Mouse (Mus musculus) thymus, adult 2 months (tissue): ENCODE data around the gene Hspb6. TPM values are rescaled to one million over a fixed set of nuclear protein-coding genes. Genes with fewer than 3 reads are reported as not detected.
A peak's percentile ranks its signal among the peaks of the same experiment; 100 is the strongest.

Experiments used
- DNase-seq: peaks from one replicate; pipeline ENCODE4 v3.0.0; 2021
- H3K27ac ChIP-seq: fragments of 200-500 bp; 2 replicates; pipeline ENCODE4 v1.5.1; 2012; ENCODE audit warnings: low read length, control low read depth; ENCODE audit not compliant: control insufficient read depth, insufficient read depth
- H3K27me3 ChIP-seq: fragments of 200-500 bp; 2 replicates; pipeline ENCODE4 v1.6.1; 2012; ENCODE audit warnings: mild to moderate bottlenecking, low read length, moderate library complexity, mixed read lengths; ENCODE audit not compliant: control insufficient read depth, insufficient read depth
- H3K36me3 ChIP-seq: fragments of 200-500 bp; 2 replicates; pipeline ENCODE4 v1.6.1; 2012; ENCODE audit warnings: mild to moderate bottlenecking, low read length, moderate library complexity; ENCODE audit not compliant: control insufficient read depth, insufficient read depth
- H3K4me1 ChIP-seq: fragments of 200-500 bp; replicated peaks from 2 replicates; pipeline ENCODE4 v1.6.1; 2012; ENCODE audit warnings: low read length; ENCODE audit not compliant: control insufficient read depth, insufficient read depth
- H3K4me3 ChIP-seq: fragments of 200-500 bp; 2 replicates; pipeline ENCODE4 v1.5.1; 2012; ENCODE audit warnings: mild to moderate bottlenecking, low read length, control low read depth, moderate library complexity; ENCODE audit not compliant: control insufficient read depth, insufficient read depth
- CTCF ChIP-seq: fragments of 200-500 bp; IDR thresholded peaks from 2 replicates; pipeline ENCODE4 v1.5.1; 2012; ENCODE audit warnings: mild to moderate bottlenecking, control low read depth, low read length, moderate library complexity, borderline replicate concordance; ENCODE audit not compliant: control insufficient read depth, poor library complexity, insufficient read depth; ENCODE audit errors: extremely low read depth
- POLR2A ChIP-seq: fragments of 200-500 bp; IDR thresholded peaks from 2 replicates; pipeline ENCODE4 v1.6.1; 2012; ENCODE audit warnings: mild to moderate bottlenecking, low read length, control low read depth, moderate library complexity; ENCODE audit not compliant: control insufficient read depth, poor library complexity, insufficient read depth; ENCODE audit errors: extremely low read depth
- WGBS: fragments of 180-500 bp; shearing (Covaris S2); methylation state at CpG from one replicate; pipeline ENCODE4 v1.1.7; 2018; 5-methylcytosine and 5-hydroxymethylcytosine counted together
- polyA plus RNA-seq: library from polyadenylated mRNA; depleted of rRNA; stranded (reverse); fragments of >200 nt; gene quantifications from 2 replicates; pipeline ENCODE4 v1.2.3, GENCODE M21; 2012; rRNA removed

The Hspb6 gene
- polyA plus RNA-seq, 1 experiment: 89.6 TPM

DNA sequence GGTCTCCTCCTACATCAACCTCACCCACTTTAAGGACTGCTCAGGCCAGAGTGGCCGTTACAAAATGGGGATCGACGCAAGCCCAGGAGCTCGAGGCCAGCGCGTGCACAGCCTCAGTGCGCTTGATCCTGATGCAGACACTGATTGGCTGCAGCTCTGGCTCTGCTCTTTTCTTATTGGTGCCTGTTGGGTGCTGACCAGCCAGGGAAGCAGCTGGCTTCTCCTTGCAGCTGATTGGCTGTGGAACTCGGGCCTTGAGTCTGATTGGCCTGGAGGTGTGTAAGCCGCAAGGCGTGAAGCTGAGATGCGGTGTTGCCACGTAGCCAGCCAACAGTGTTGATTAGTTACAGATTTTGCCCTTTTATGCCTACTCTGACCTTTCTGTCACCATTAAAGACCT, 46.8 kb downstream of the Hspb6 start, which contains the start of gene Zbtb32:
TSS of gene Zbtb32 (minus strand) at position 124 of the 400 bp plus-strand sequence.
- H3K27ac ChIP-seq: no peak within 1 kb of the TSS

DNA sequence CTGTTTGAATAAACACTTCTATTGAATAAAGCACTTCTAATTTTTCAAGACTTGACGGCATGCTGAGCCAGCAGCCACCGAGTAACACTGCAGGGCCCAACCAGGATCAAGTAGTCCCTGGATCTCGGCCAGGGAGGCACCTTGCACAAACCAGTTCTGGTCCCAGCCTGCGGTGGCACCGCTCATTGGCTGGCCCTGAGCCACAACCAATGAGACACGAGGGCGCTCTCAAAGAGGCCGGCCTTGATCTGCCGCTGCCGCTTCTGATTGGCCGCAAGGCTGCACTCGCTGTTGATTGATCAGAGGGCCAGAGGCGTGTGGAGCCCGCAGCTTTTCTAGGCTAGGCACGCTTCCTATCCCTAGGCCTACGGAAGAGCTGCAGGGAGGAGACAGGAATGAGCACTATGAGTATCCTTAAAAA, 48.0 kb downstream of the Hspb6 start:
- peak; percentile 59 for DNase-seq
- WGBS: 7% methylated on average over 16 of the region's 16 CpGs
- no peaks in the 10 kb centered on the region for H3K36me3 ChIP-seq
- no peaks in the 10 kb centered on the region for H3K4me1 ChIP-seq
- no peak overlapping the region for H3K4me3 ChIP-seq
- H3K27ac ChIP-seq: no peak overlapping the region
- TF ChIP-seq CTCF: no peak
- TF ChIP-seq POLR2A: no peak
- no peaks in the 10 kb centered on the region for H3K27me3 ChIP-seq

More for the DNA sequence above, 46.8 kb downstream of the Hspb6 start, which contains the start of gene Zbtb32:
- DNase-seq: no peak
- H3K27me3 ChIP-seq: no peaks in the 10 kb centered on the region
- H3K4me3 ChIP-seq: no peak within 1 kb of the TSS
- no peak for TF ChIP-seq CTCF
- no peak for TF ChIP-seq POLR2A
- no peaks in the 10 kb centered on the region for H3K4me1 ChIP-seq
- H3K36me3 ChIP-seq: no peaks in the 10 kb centered on the region
- WGBS: 97% methylated on average over 12 of the region's 12 CpGs

DNA sequence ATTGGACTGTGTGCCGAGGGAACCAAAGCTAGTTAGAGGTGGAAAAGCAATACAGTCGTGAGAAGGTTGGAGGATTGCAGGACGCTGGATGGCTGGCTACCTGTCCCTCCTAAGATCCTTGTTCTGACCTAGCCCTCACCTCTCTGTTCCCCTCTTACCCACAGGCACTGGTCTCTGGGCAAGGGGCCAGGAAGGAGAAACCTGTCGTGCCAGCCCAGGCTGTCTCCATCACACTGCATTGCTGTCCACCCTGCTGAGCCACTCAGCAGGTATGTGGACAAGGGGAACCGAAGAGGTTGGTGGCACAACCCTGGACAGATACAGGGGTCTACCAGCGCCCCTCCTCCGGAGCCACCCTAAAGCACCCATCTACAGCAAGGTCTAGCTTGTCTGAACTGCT, 48.7 kb downstream of the Hspb6 start:
- WGBS: 79% methylated on average over 7 of the region's 7 CpGs
- H3K4me1 ChIP-seq: no peaks in the 10 kb centered on the region
- H3K27me3 ChIP-seq: no peaks in the 10 kb centered on the region
- no peak for TF ChIP-seq POLR2A
- no peak for TF ChIP-seq CTCF
- no peak overlapping the region for H3K4me3 ChIP-seq
- no peaks in the 10 kb centered on the region for H3K36me3 ChIP-seq
- no peak overlapping the region for H3K27ac ChIP-seq
- DNase-seq: no peak

DNA sequence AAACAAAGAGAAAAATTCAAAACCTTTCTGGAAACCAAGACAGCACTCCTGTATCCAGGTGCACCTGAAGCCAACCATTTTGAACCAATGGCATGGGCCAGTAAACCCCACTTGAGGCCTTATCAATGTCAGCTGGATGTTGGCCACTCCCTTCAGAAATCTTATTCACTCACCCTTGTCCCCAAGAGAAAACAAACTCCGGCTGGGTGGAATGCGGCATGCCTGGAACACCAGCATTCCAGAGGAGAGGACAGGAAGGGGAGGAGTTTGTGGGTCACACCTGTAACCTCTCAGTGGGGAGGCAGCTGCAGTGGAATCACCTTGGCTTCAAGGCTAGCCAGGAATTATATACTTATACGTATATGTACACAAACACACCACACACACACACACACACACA, 50.6 kb downstream of the Hspb6 start:
- Histone ChIP-seq H3K36me3 (no peaks in the 10 kb centered on the region), H3K4me1 (no peaks in the 10 kb centered on the region), H3K27me3 (no peaks in the 10 kb centered on the region), H3K4me3 (no peak overlapping the region), H3K27ac (no peak overlapping the region)
- no peak for DNase-seq
- TF ChIP-seq CTCF (no peak), POLR2A (no peak)
- 81% methylated on average over 3 of the region's 3 CpGs for WGBS

DNA sequence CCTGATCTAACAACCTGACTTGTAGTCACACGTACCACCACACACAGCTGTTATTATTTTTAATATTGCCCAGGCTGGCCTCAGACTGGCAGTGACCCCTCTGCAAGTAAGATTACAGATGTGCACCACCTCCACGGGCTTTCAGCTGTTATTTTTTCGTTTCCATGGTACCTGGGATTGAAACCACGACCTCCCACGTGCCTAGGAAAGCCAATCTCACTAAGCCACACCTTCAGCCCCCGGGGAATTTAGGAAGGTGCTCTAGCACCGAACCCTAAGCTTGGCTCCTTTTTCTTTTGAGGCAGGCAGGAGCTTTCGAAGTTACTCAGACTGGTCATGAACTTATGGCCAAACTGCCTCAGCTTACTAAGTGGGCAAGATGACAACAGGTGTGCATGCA, 52.4 kb downstream of the Hspb6 start:
- Histone ChIP-seq H3K27ac (no peak overlapping the region), H3K27me3 (no peaks in the 10 kb centered on the region), H3K4me1 (0 out of 2 replicates have a peak, but pooled peaks cover 5% of the 10 kb centered on the region), H3K36me3 (no peaks in the 10 kb centered on the region), H3K4me3 (no peak overlapping the region)
- no peak for DNase-seq
- 43% methylated on average over 8 of the region's 8 CpGs for WGBS
- TF ChIP-seq CTCF (no peak), POLR2A (no peak)

DNA sequence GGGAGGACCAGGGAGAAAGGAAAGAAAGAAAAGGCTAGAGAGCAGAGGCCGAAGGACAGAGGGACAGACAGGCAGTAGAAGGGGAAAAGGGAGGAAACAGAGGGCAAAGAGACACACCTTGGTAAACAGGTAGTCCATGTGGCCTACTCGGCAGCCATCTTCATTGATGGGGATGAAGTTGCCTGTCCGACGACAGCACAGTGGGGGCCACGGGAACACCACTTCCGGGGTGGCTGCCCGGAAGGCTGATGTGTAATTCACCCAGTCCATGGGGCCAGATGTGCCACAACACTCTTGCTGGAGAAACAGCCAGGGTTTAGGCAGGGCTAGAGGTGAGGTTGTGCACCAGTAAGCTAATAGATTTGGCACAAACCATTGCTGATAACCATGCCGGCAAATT, 53.0 kb downstream of the Hspb6 start:
- Histone ChIP-seq H3K27ac (no peak overlapping the region), H3K4me1 (0 out of 2 replicates have a peak, but pooled peaks cover 5% of the 10 kb centered on the region), H3K27me3 (no peaks in the 10 kb centered on the region), H3K4me3 (no peak overlapping the region), H3K36me3 (no peaks in the 10 kb centered on the region)
- TF ChIP-seq POLR2A (no peak), CTCF (no peak)
- 87% methylated on average over 8 of the region's 8 CpGs for WGBS
- DNase-seq: no peak

Other genes starting within 250 kb of the Hspb6 start
- 159 and 192 TPM in 2 replicates for gene Alkbh6, start 243.5 kb upstream of the Hspb6 start, polyA plus RNA-seq
- gene Syne4, start 237.4 kb upstream of the Hspb6 start, polyA plus RNA-seq: 15.4 and 16.8 TPM in 2 replicates
- gene E130208F15Rik, start 230.4 kb upstream of the Hspb6 start, polyA plus RNA-seq: 0.74 and 0.93 TPM in 2 replicates
- 26.9 and 31.7 TPM in 2 replicates for gene Sdhaf1, start 228.3 kb upstream of the Hspb6 start, polyA plus RNA-seq
- 0.78 and 1.1 TPM in 2 replicates for gene Lrfn3, start 189.4 kb upstream of the Hspb6 start, polyA plus RNA-seq
- gene Tyrobp, start 138.4 kb upstream of the Hspb6 start, polyA plus RNA-seq: 273 and 417 TPM in 2 replicates
- 212 and 279 TPM in 2 replicates for gene Hcst, start 132.3 kb upstream of the Hspb6 start, polyA plus RNA-seq
- gene Nfkbid, start 130.4 kb upstream of the Hspb6 start, polyA plus RNA-seq: 72.8 and 77.4 TPM in 2 replicates
- 5.9 and 6.0 TPM in 2 replicates for gene Aplp1, start 106.6 kb upstream of the Hspb6 start, polyA plus RNA-seq
- gene Kirrel2, start 94.5 kb upstream of the Hspb6 start, polyA plus RNA-seq: 0.05 and 0.15 TPM in 2 replicates
- 0.19 and 0.38 TPM in 2 replicates for gene Nphs1, start 93.9 kb upstream of the Hspb6 start, polyA plus RNA-seq
- 0.13 and 0.62 TPM in 2 replicates for gene Prodh2, start 58.6 kb upstream of the Hspb6 start, polyA plus RNA-seq
- gene Arhgap33, start 17.1 kb upstream of the Hspb6 start, polyA plus RNA-seq: 156 and 176 TPM in 2 replicates
- 36.1 and 36.3 TPM in 2 replicates for gene Proser3, start 121 bp downstream of the Hspb6 start, polyA plus RNA-seq
- 73.0 and 78.6 TPM in 2 replicates for gene Lin37, start 7.7 kb downstream of the Hspb6 start, polyA plus RNA-seq
- 81.5 and 84.2 TPM in 2 replicates for gene U2af1l4, start 11.1 kb downstream of the Hspb6 start, polyA plus RNA-seq
- 7.3 and 8.8 TPM in 2 replicates for gene Gm49396, start 11.2 kb downstream of the Hspb6 start, polyA plus RNA-seq
- 130 and 176 TPM in 2 replicates for gene Psenen, start 11.4 kb downstream of the Hspb6 start, polyA plus RNA-seq
- gene Igflr1, start 13.2 kb downstream of the Hspb6 start, polyA plus RNA-seq: 26.1 and 31.7 TPM in 2 replicates
- gene Kmt2b, start 36.5 kb downstream of the Hspb6 start, polyA plus RNA-seq: 161 and 171 TPM in 2 replicates
- gene Zbtb32, start 46.7 kb downstream of the Hspb6 start, polyA plus RNA-seq: 1.9 and 3.2 TPM in 2 replicates
- 4.5 and 7.5 TPM in 2 replicates for gene Upk1a, start 60.7 kb downstream of the Hspb6 start, polyA plus RNA-seq
- 283 and 388 TPM in 2 replicates for gene Cox6b1, start 74.0 kb downstream of the Hspb6 start, polyA plus RNA-seq
- gene Etv2, start 83.7 kb downstream of the Hspb6 start, polyA plus RNA-seq: 0.13 TPM in 1 of 2 replicates, not detected in the other
- gene Rbm42, start 98.1 kb downstream of the Hspb6 start, polyA plus RNA-seq: 117 and 129 TPM in 2 replicates
- 41.2 and 47.7 TPM in 2 replicates for gene Haus5, start 112.8 kb downstream of the Hspb6 start, polyA plus RNA-seq
- gene Pmis2, start 119.4 kb downstream of the Hspb6 start, polyA plus RNA-seq: not detected in 2 replicates
- gene 2200002J24Rik, start 146.7 kb downstream of the Hspb6 start, polyA plus RNA-seq: 0.28 and 0.82 TPM in 2 replicates
- 2.7 and 3.8 TPM in 2 replicates for gene Atp4a, start 160.0 kb downstream of the Hspb6 start, polyA plus RNA-seq
- gene Tmem147, start 177.4 kb downstream of the Hspb6 start, polyA plus RNA-seq: 161 and 204 TPM in 2 replicates
- gene Gapdhs, start 191.5 kb downstream of the Hspb6 start, polyA plus RNA-seq: 0.11 and 1.1 TPM in 2 replicates
- 3.4 and 4.1 TPM in 2 replicates for gene Sbsn, start 199.3 kb downstream of the Hspb6 start, polyA plus RNA-seq
- gene Dmkn, start 211.6 kb downstream of the Hspb6 start, polyA plus RNA-seq: 26.3 and 35.6 TPM in 2 replicates
- 11.9 and 18.3 TPM in 2 replicates for gene Krtdap, start 235.7 kb downstream of the Hspb6 start, polyA plus RNA-seq